Mouse (Mus musculus): ENCODE results near the gene Defb47.

- TF ChIP-seq GATA1 (IDR thresholded peaks at IDR 0.05; ENCODE audit: low read length) (no peak), TAL1 (IDR thresholded peaks at IDR 0.05; ENCODE audit: low read length) (no peak)
These were observed 5.9 kb upstream of the Defb47 start for GRCm38 (mm10) chr14:62991849-62992510.
